Mouse (Mus musculus): ENCODE data around the gene B3glct. TPM values are rescaled to one million over a fixed set of nuclear protein-coding genes. Genes with fewer than 3 reads are reported as not detected.

B3glct gene
- polyA plus RNA-seq, 1 experiment from 2014 or later, result 14.8 TPM

GRCm38 (mm10) chr5:149648895-149649406 is 29.1 kb upstream of the B3glct start:
- Histone ChIP-seq H3K27ac (no peak overlapping the region), H3K9ac (no peak overlapping the region), H3K4me1 (no peaks in the 10 kb centered on the region), H3K4me2 (no peak overlapping the region), H3K4me3 (no peak overlapping the region), H3K27me3 (no peaks in the 10 kb centered on the region), H3K9me3 (no peaks in the 10 kb centered on the region), H3K36me3 (no peaks in the 10 kb centered on the region)
- ATAC-seq (ENCODE audit: insufficient number of reproducible peaks, insufficient read depth, low FRiP score, low TSS enrichment, low read depth), result no peak
- WGBS, result 76% methylated on average over 6 of the region's 6 CpGs

GRCm38 (mm10) chr5:149649499-149650178 is 28.4 kb upstream of the B3glct start:
- no peak overlapping the region for H3K9ac ChIP-seq
- no peaks in the 10 kb centered on the region for H3K9me3 ChIP-seq
- H3K4me3 ChIP-seq, result no peak overlapping the region
- no peaks in the 10 kb centered on the region for H3K4me1 ChIP-seq
- no peaks in the 10 kb centered on the region for H3K27me3 ChIP-seq
- H3K4me2 ChIP-seq, result no peak overlapping the region
- ATAC-seq (ENCODE audit: insufficient number of reproducible peaks, insufficient read depth, low FRiP score, low TSS enrichment, low read depth), result no peak
- H3K36me3 ChIP-seq, result no peaks in the 10 kb centered on the region
- H3K27ac ChIP-seq, result no peak overlapping the region
- 82% methylated on average over 14 of the region's 14 CpGs for WGBS

DNA sequence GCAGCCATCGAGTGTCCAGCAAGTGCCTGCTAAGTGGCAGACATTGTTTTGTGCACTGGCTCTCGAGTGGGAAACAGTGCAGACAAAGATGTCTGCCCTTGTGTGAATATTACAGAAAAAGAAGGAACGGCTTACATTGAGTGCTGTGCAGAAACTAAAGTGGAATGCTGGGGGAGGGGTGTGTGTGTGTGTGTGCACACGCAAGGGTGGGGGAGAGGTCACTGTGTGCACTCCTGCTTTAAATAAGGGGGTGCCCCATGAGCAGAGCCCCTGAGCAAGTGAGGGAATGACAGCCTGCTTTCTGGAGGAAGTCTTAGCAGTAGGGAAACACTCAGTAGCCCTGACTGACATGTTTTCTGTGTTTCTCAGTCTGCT is 27.9 kb upstream of the B3glct start:
- Histone ChIP-seq H3K27me3 (no peaks in the 10 kb centered on the region), H3K9ac (no peak overlapping the region), H3K9me3 (no peaks in the 10 kb centered on the region), H3K36me3 (no peaks in the 10 kb centered on the region), H3K4me1 (no peaks in the 10 kb centered on the region), H3K4me2 (no peak overlapping the region), H3K4me3 (no peak overlapping the region), H3K27ac (no peak overlapping the region)
- no peak for ATAC-seq (ENCODE audit: insufficient number of reproducible peaks, insufficient read depth, low FRiP score, low TSS enrichment, low read depth)
- WGBS, result 63% methylated on average over 4 of the region's 4 CpGs

DNA sequence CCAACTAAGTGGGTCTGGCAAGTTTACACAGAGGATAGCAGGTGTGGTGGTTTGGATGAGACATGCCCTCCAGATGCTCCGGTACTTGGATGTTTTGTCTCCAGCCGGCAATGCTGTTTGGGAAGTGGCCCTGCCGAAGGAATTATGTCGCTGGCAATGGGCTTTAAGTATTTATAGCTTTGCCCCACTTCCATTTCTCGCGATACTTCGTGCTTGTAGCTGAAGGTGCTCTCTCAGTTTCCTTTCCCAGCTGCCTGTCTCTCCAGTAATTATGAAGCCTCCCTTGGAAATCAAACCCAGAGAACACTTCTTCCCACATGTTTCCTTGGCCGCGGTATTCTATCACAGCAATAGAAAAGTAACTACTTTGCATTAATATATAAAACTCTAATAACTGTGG is 22.4 kb upstream of the B3glct start:
- H3K27ac ChIP-seq, result no peak overlapping the region
- H3K9me3 ChIP-seq, result no peaks in the 10 kb centered on the region
- no peak for ATAC-seq (ENCODE audit: insufficient number of reproducible peaks, insufficient read depth, low FRiP score, low TSS enrichment, low read depth)
- no peaks in the 10 kb centered on the region for H3K27me3 ChIP-seq
- H3K4me3 ChIP-seq, result no peak overlapping the region
- no peaks in the 10 kb centered on the region for H3K4me1 ChIP-seq
- no peaks in the 10 kb centered on the region for H3K36me3 ChIP-seq
- H3K4me2 ChIP-seq, result no peak overlapping the region
- no peak overlapping the region for H3K9ac ChIP-seq
- WGBS, result 79% methylated on average over 9 of the region's 9 CpGs

- Histone ChIP-seq H3K4me3 (no peak overlapping the region), H3K36me3 (no peaks in the 10 kb centered on the region), H3K27me3 (no peaks in the 10 kb centered on the region), H3K9ac (no peak overlapping the region), H3K9me3 (0 out of 2 replicates have a peak, but pooled peaks cover 5% of the 10 kb centered on the region), H3K4me2 (no peak overlapping the region), H3K4me1 (no peaks in the 10 kb centered on the region), H3K27ac (no peak overlapping the region)
- no peak for ATAC-seq (ENCODE audit: insufficient number of reproducible peaks, insufficient read depth, low FRiP score, low TSS enrichment, low read depth)
- 55% methylated on average over 3 of the region's 3 CpGs for WGBS
Observed at GRCm38 (mm10) chr5:149658022-149658421, 20.0 kb upstream of the B3glct start.

- Histone ChIP-seq H3K4me1 (no peaks in the 10 kb centered on the region), H3K9ac (no peak overlapping the region), H3K4me3 (no peak overlapping the region), H3K27me3 (no peaks in the 10 kb centered on the region), H3K36me3 (no peaks in the 10 kb centered on the region), H3K27ac (no peak overlapping the region), H3K4me2 (no peak overlapping the region), H3K9me3 (0 out of 2 replicates have a peak, but pooled peaks cover 5% of the 10 kb centered on the region)
- no peak for ATAC-seq (ENCODE audit: insufficient number of reproducible peaks, insufficient read depth, low FRiP score, low TSS enrichment, low read depth)
- WGBS, result 69% methylated on average over 9 of the region's 9 CpGs
Observed at GRCm38 (mm10) chr5:149658741-149659413, 19.2 kb upstream of the B3glct start.

- Histone ChIP-seq H3K9me3 (0 out of 2 replicates have a peak, but pooled peaks cover 5% of the 10 kb centered on the region), H3K4me1 (no peaks in the 10 kb centered on the region), H3K4me2 (no peak overlapping the region), H3K27ac (no peak overlapping the region), H3K9ac (no peak overlapping the region), H3K27me3 (no peaks in the 10 kb centered on the region), H3K4me3 (no peak overlapping the region), H3K36me3 (no peaks in the 10 kb centered on the region)
- no peak for ATAC-seq (ENCODE audit: insufficient number of reproducible peaks, insufficient read depth, low FRiP score, low TSS enrichment, low read depth)
- 62% methylated on average over 9 of the region's 9 CpGs for WGBS
Observed at GRCm38 (mm10) chr5:149659414-149659780, 18.6 kb upstream of the B3glct start.

DNA sequence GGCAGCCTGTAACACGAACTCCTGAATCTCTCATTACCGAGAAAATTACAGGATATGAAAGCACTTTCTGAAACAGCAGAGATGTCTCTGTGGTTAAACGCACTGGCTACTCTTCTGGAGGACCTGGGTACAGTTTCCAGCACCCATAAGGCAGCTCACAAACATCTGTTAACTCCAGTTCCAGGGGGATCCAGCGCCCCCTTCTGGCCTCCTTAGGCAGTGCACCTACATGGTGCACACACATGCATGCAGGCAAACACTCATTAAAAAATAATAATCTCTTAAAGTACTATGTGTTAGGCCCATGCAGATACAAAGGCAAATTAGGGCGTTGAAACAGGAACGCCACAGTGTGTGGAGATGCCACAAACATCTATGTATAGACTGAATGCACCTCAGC is 16.6 kb upstream of the B3glct start:
- Histone ChIP-seq H3K4me1 (no peaks in the 10 kb centered on the region), H3K36me3 (no peaks in the 10 kb centered on the region), H3K9me3 (0 out of 2 replicates have a peak, but pooled peaks cover 5% of the 10 kb centered on the region), H3K9ac (no peak overlapping the region), H3K4me3 (no peak overlapping the region), H3K4me2 (no peak overlapping the region), H3K27me3 (no peaks in the 10 kb centered on the region), H3K27ac (no peak overlapping the region)
- WGBS, result 83% methylated on average over 6 of the region's 6 CpGs
- ATAC-seq (ENCODE audit: insufficient number of reproducible peaks, insufficient read depth, low FRiP score, low TSS enrichment, low read depth), result no peak

DNA sequence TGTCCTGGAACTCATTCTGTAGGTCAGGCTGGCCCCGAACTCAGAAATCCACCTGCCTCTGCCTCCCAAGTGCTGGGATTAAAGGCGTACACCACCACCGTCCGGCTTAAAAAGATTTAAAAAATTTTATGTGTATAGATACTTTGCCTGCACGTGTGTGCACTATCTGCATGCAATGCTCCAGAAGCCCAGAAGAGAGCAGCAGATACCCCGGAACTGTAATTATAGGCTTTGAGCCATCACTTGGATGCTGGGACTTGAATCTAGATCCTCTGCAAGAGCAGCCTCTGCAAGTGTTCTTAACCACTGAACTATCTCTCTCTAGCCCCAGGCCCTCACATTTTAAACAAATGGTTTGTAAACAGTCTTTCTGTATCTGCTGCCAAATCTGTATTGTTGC is 15.1 kb upstream of the B3glct start:
- Histone ChIP-seq H3K27ac (no peak overlapping the region), H3K4me1 (no peaks in the 10 kb centered on the region), H3K9ac (no peak overlapping the region), H3K4me3 (no peak overlapping the region), H3K9me3 (0 out of 2 replicates have a peak, but pooled peaks cover 5% of the 10 kb centered on the region), H3K4me2 (no peak overlapping the region), H3K36me3 (no peaks in the 10 kb centered on the region), H3K27me3 (no peaks in the 10 kb centered on the region)
- no peak for ATAC-seq (ENCODE audit: insufficient number of reproducible peaks, insufficient read depth, low FRiP score, low TSS enrichment, low read depth)
- 92% methylated on average over 6 of the region's 6 CpGs for WGBS

- 0 out of 2 replicates have a peak, but pooled peaks cover 5% of the 10 kb centered on the region for H3K9me3 ChIP-seq
- H3K27ac ChIP-seq, result no peak overlapping the region
- no peak for ATAC-seq (ENCODE audit: insufficient number of reproducible peaks, insufficient read depth, low FRiP score, low TSS enrichment, low read depth)
- H3K4me2 ChIP-seq, result no peak overlapping the region
- H3K9ac ChIP-seq, result no peak overlapping the region
- H3K4me1 ChIP-seq, result no peaks in the 10 kb centered on the region
- H3K36me3 ChIP-seq, result no peaks in the 10 kb centered on the region
- H3K27me3 ChIP-seq, result no peaks in the 10 kb centered on the region
- no peak overlapping the region for H3K4me3 ChIP-seq
- 83% methylated on average over 5 of the region's 5 CpGs for WGBS
Observed at GRCm38 (mm10) chr5:149663417-149663816, 14.6 kb upstream of the B3glct start.

DNA sequence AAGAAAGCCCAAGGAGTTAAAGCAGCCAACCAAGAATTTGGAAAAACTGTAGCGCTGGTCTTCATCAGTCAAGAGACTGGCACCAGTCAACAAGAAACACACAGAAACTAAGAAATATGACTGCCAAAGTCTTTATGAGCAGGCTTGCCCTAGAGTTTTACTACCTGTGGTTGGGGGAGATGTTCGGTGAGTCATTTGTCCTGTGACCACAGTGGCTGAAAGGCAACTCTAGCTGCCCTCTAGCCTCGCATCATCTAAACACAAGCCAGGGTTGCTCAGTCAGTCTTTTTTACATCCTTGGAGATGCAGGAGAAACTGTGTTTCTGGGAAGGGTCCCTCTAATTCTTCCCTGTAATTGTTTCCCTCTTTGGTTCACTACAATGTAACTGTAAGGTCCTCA is 834 bp upstream of the B3glct start:
- Histone ChIP-seq H3K9ac (no peak overlapping the region), H3K4me3 (no peak overlapping the region), H3K9me3 (no peaks in the 10 kb centered on the region), H3K4me2 (no peak overlapping the region), H3K27ac (no peak overlapping the region), H3K27me3 (no peaks in the 10 kb centered on the region; the same call in 1 of the 2 replicates), H3K36me3 (no peaks in the 10 kb centered on the region), H3K4me1 (peaks cover 11% of the 10 kb centered on the region)
- WGBS, result 93% methylated on average over 3 of the region's 3 CpGs
- no peak for ATAC-seq (ENCODE audit: insufficient number of reproducible peaks, insufficient read depth, low FRiP score, low TSS enrichment, low read depth)

DNA sequence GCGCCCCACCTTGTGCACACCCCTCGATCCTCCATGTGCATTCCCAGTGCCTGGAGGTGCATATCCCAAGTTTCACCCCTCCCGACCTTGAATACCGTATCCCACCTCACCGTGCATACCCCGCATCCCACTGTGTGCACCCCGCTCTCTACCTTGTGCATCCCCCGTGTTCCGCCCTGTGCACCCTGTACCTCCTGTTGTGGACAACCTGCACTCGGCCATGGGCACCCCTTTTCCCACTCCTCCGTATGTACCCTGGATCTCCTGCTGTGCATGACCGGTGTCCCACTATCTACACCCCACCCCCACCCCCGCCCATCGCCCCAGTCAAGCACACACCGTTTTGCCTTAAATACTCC is 939 bp downstream of the B3glct start:
- H3K9ac ChIP-seq, result peak overlapping the region; percentile 87
- H3K4me2 ChIP-seq, result peak overlapping the region; percentile 94
- H3K4me1 ChIP-seq, result peaks cover 11% of the 10 kb centered on the region
- H3K4me3 ChIP-seq, result peak overlapping the region; percentile 73
- WGBS, result 1% methylated on average over 15 of the region's 15 CpGs
- no peaks in the 10 kb centered on the region for H3K36me3 ChIP-seq
- no peaks in the 10 kb centered on the region for H3K9me3 ChIP-seq
- no peak; the same call in 1 of the 2 replicates for ATAC-seq (ENCODE audit: insufficient number of reproducible peaks, insufficient read depth, low FRiP score, low TSS enrichment, low read depth)
- no peaks in the 10 kb centered on the region; the same call in 1 of the 2 replicates for H3K27me3 ChIP-seq
- no peak overlapping the region for H3K27ac ChIP-seq

All from embryonic facial prominence, embryonic 13.5 days (tissue).